ENCODE assay signal across 8 mouse cellular contexts in genomic region chr11:22587691-22588241, GRCm38 (mm10).
DNase-seq lines count a peak whose midpoint lies in the region; ATAC-seq and TF ChIP-seq lines count a peak whose summit lies in the region.

No protein-coding gene starts in this region.

- no peak for TF ChIP-seq CTCF in olfactory bulb, adult 2 months (IDR thresholded peaks at IDR 0.05; ENCODE audit: insufficient read depth, low read depth, low read length)

- H3K4me3 ChIP-seq in midbrain, embryonic 10.5 days, result no peak overlapping the region
- H3K4me3 ChIP-seq in midbrain, embryonic 11.5 days (ENCODE audit: low read depth, low read length), result no peak overlapping the region
- H3K4me3 ChIP-seq in olfactory bulb, adult 2 months (ENCODE audit: insufficient read depth, low read depth, low read length), result no peak overlapping the region

- 51% methylated on average over 7 of the region's 7 CpGs for WGBS in midbrain, embryonic 10.5 days
- WGBS in midbrain, embryonic 11.5 days, result 49% methylated on average over 7 of the region's 7 CpGs
- 52% methylated on average over 7 of the region's 7 CpGs for WGBS in olfactory bulb, adult 2 months

- H3K27ac ChIP-seq in midbrain, embryonic 10.5 days (replicated peaks), result peak overlapping the region; percentile 77
- no peak overlapping the region for H3K27ac ChIP-seq in midbrain, embryonic 11.5 days (ENCODE audit: low read depth, low read length)
- H3K27ac ChIP-seq in olfactory bulb, adult 2 months (ENCODE audit: insufficient read depth, low read depth, low read length), result peak overlapping the region; percentile 10; the same call in 1 of the 2 replicates

- peak; percentile 67 for DNase-seq in midbrain, embryonic 10.5 days (ENCODE audit: low spot score)
- no peak for DNase-seq in midbrain, embryonic 11.5 days (ENCODE audit: low spot score, missing footprints)
- peak; percentile 73 for DNase-seq in heart, adult 9 months (ENCODE audit: low spot score in 2 of 2)
- DNase-seq in kidney, adult 8-10 months, result peak; percentile 25 to 52
- peak; percentile 57 to 80 for DNase-seq in left cerebral cortex, postnatal 25 days (ENCODE audit: low spot score in 2 of 2)
- no peak for DNase-seq in thymus, postnatal 4 days

- TF ChIP-seq POLR2A in olfactory bulb, adult 2 months (IDR thresholded peaks at IDR 0.05; ENCODE audit: insufficient read depth, low read depth, low read length), result no peak

- H3K4me2 ChIP-seq in midbrain, embryonic 11.5 days, result no peak overlapping the region

- peaks cover 62% of the 10 kb centered on the region for H3K4me1 ChIP-seq in midbrain, embryonic 10.5 days
- H3K4me1 ChIP-seq in midbrain, embryonic 11.5 days (ENCODE audit: control insufficient read depth, insufficient read depth, low read length), result peaks cover 28% of the 10 kb centered on the region
- peaks cover 23% of the 10 kb centered on the region for H3K4me1 ChIP-seq in olfactory bulb, adult 2 months (ENCODE audit: control insufficient read depth, insufficient read depth, low read length)

- no peaks in the 10 kb centered on the region for H3K36me3 ChIP-seq in midbrain, embryonic 10.5 days
- no peaks in the 10 kb centered on the region for H3K36me3 ChIP-seq in midbrain, embryonic 11.5 days (ENCODE audit: control insufficient read depth, insufficient read depth, low read length)

- no peaks in the 10 kb centered on the region; the same call in 1 of the 2 replicates for H3K9me3 ChIP-seq in midbrain, embryonic 10.5 days (replicated peaks)
- no peaks in the 10 kb centered on the region for H3K9me3 ChIP-seq in midbrain, embryonic 11.5 days (ENCODE audit: control insufficient read depth, low read length)

- H3K9ac ChIP-seq in midbrain, embryonic 11.5 days (ENCODE audit: low read length), result no peak overlapping the region

- ATAC-seq in midbrain, embryonic 11.5 days (ENCODE audit: low FRiP score), result no peak
- no peak for ATAC-seq in CD4-positive, CD25-positive, alpha-beta regulatory T cell, adult 4 months

- H3K27me3 ChIP-seq in midbrain, embryonic 10.5 days (ENCODE audit: low read depth, poor library complexity, severe bottlenecking), result 0 out of 2 replicates have a peak, but pooled peaks cover 8% of the 10 kb centered on the region
- H3K27me3 ChIP-seq in midbrain, embryonic 11.5 days (ENCODE audit: control insufficient read depth, insufficient read depth, low read length), result no peaks in the 10 kb centered on the region

- intact Hi-C loops in left cerebral cortex, postnatal 25 days (cut with DNase I), result no loop called here

Comparison
In these comparisons a context has a peak if more than half of its experiments do, and no peak if none do; other contexts are left out.
1. DNase-seq: peak in midbrain, embryonic 10.5 days (single experiment), heart, adult 9 months (2 of 2), kidney, adult 8-10 months (2 of 2) and left cerebral cortex, postnatal 25 days (2 of 2); none in midbrain, embryonic 11.5 days (single experiment) and thymus, postnatal 4 days (single experiment).